8 mouse cellular contexts compared by ENCODE assay signal in genomic region chr2:26316576-26317246, GRCm38 (mm10). TPM values are rescaled to one million over a fixed set of nuclear protein-coding genes. Genes with fewer than 3 reads are reported as not detected.
DNase-seq lines count a peak whose midpoint lies in the region; ATAC-seq and TF ChIP-seq lines count a peak whose summit lies in the region.
"Had no signal": no experiment of that assay in that cellular context is flagged by ENCODE, and none has a peak within 500 bp of the region (broad histone marks: within the 10 kb centered on the region; RNA-seq: fewer than 3 reads in every experiment).

No protein-coding gene starts in this region.

- 30% methylated on average over 9 of the region's 9 CpGs for WGBS in embryonic facial prominence, embryonic 15.5 days
- 60% methylated on average over 9 of the region's 9 CpGs for WGBS in intestine, postnatal 0 days
- WGBS in neural tube, embryonic 14.5 days, result 54% methylated on average over 9 of the region's 9 CpGs

- peaks cover 26% of the 10 kb centered on the region for H3K27me3 ChIP-seq in megakaryocyte, embryonic 14.5 days (replicated peaks)
- H3K27me3 ChIP-seq in embryonic facial prominence, embryonic 15.5 days, result no peaks in the 10 kb centered on the region
- no peaks in the 10 kb centered on the region for H3K27me3 ChIP-seq in intestine, postnatal 0 days (replicated peaks; ENCODE audit: control insufficient read depth, insufficient read depth, low read length)
- no peaks in the 10 kb centered on the region for H3K27me3 ChIP-seq in neural tube, embryonic 14.5 days (ENCODE audit: control insufficient read depth, insufficient read depth, low read length)

- H3K27ac ChIP-seq in embryonic facial prominence, embryonic 15.5 days (replicated peaks), result peak overlapping the region; percentile 98
- no peak overlapping the region; the same call in 1 of the 2 replicates for H3K27ac ChIP-seq in intestine, postnatal 0 days (ENCODE audit: low read depth, low read length)
- H3K27ac ChIP-seq in neural tube, embryonic 14.5 days (ENCODE audit: low read depth, low read length), result peak overlapping the region; percentile 96

- peak overlapping the region; percentile 94 for H3K9ac ChIP-seq in embryonic facial prominence, embryonic 15.5 days
- no peak overlapping the region for H3K9ac ChIP-seq in intestine, postnatal 0 days (ENCODE audit: low read depth, low read length)
- peak overlapping the region; percentile 99 for H3K9ac ChIP-seq in neural tube, embryonic 14.5 days (replicated peaks; ENCODE audit: low read depth, low read length)

- no peak for ATAC-seq in megakaryocyte, adult 5-6 weeks (ENCODE audit: poor library complexity, severe bottlenecking)
- ATAC-seq in embryonic facial prominence, embryonic 15.5 days (ENCODE audit: insufficient number of reproducible peaks, low FRiP score, low TSS enrichment, low read depth), result no peak
- no peak for ATAC-seq in intestine, postnatal 0 days
- ATAC-seq in neural tube, embryonic 14.5 days (ENCODE audit: low read depth), result 0 out of 2 replicates have a peak, but pooled peaks have one; percentile 12

- peak overlapping the region; percentile 77 for H3K4me2 ChIP-seq in embryonic facial prominence, embryonic 15.5 days (replicated peaks)
- peak overlapping the region; percentile 85 for H3K4me2 ChIP-seq in intestine, postnatal 0 days (replicated peaks; ENCODE audit: low read depth)
- H3K4me2 ChIP-seq in neural tube, embryonic 14.5 days (ENCODE audit: low read depth, low read length), result peak overlapping the region; percentile 98

- H3K9me3 ChIP-seq in megakaryocyte, embryonic 14.5 days, result no peaks in the 10 kb centered on the region
- no peaks in the 10 kb centered on the region for H3K9me3 ChIP-seq in embryonic facial prominence, embryonic 15.5 days (replicated peaks)
- H3K9me3 ChIP-seq in intestine, postnatal 0 days (ENCODE audit: control insufficient read depth), result no peaks in the 10 kb centered on the region
- H3K9me3 ChIP-seq in neural tube, embryonic 14.5 days (ENCODE audit: control insufficient read depth, low read length), result no peaks in the 10 kb centered on the region

- DNase-seq in layer of hippocampus, adult 8-10 months (ENCODE audit: low spot score in 2 of 2), result no peak
- DNase-seq in left cerebral cortex, adult 18-20 months (ENCODE audit: low spot score in 2 of 2), result no peak

- peaks cover 2% of the 10 kb centered on the region for H3K36me3 ChIP-seq in megakaryocyte, embryonic 14.5 days (replicated peaks; ENCODE audit: low read length)
- H3K36me3 ChIP-seq in embryonic facial prominence, embryonic 15.5 days, result no peaks in the 10 kb centered on the region
- H3K36me3 ChIP-seq in intestine, postnatal 0 days (ENCODE audit: control insufficient read depth, insufficient read depth), result no peaks in the 10 kb centered on the region
- H3K36me3 ChIP-seq in neural tube, embryonic 14.5 days (ENCODE audit: control insufficient read depth, insufficient read depth, low read length), result no peaks in the 10 kb centered on the region

- peak overlapping the region; percentile 97 for H3K4me3 ChIP-seq in megakaryocyte, embryonic 14.5 days (replicated peaks)
- H3K4me3 ChIP-seq in embryonic facial prominence, embryonic 15.5 days (replicated peaks), result peak overlapping the region; percentile 77
- peak overlapping the region; percentile 72 for H3K4me3 ChIP-seq in intestine, postnatal 0 days (ENCODE audit: low read depth, low read length)
- H3K4me3 ChIP-seq in neural tube, embryonic 14.5 days (ENCODE audit: low read depth, low read length), result peak overlapping the region; percentile 85

- H3K4me1 ChIP-seq in megakaryocyte, embryonic 14.5 days, result peaks cover 84% of the 10 kb centered on the region
- H3K4me1 ChIP-seq in embryonic facial prominence, embryonic 15.5 days, result peaks cover 72% of the 10 kb centered on the region
- 0 out of 2 replicates have a peak, but pooled peaks cover 2% of the 10 kb centered on the region for H3K4me1 ChIP-seq in intestine, postnatal 0 days (replicated peaks; ENCODE audit: control insufficient read depth, insufficient read depth, low read length)
- H3K4me1 ChIP-seq in neural tube, embryonic 14.5 days (ENCODE audit: control insufficient read depth, insufficient read depth, low read length), result peaks cover 38% of the 10 kb centered on the region

- no peak for TF ChIP-seq CTCF in intestine, postnatal 0 days (IDR thresholded peaks at IDR 0.05; ENCODE audit: low read depth)

RNA-seq across cellular contexts. Expression of gene Gpsm1, which starts 1.4 kb away (rescaled TPM):
- 39.8 and 114 TPM in 2 replicates for polyA plus RNA-seq in megakaryocyte, embryonic 14.5 days (2012; ENCODE audit: insufficient read depth, low replicate concordance)
- 1.9 and 2.4 TPM in 2 replicates for total RNA-seq in megakaryocyte, adult 5-6 weeks (2015)
- 2.2 and 4.0 TPM in 2 replicates for total RNA-seq in megakaryocyte, adult 5-6 weeks (2017)
- 52.0 and 52.1 TPM in 2 replicates for polyA plus RNA-seq in embryonic facial prominence, embryonic 15.5 days (2015; fragmentation: Nextera tagmentation; extraction: Ambion mirVana)
- polyA plus RNA-seq in intestine, postnatal 0 days (2015; fragmentation: Nextera tagmentation; extraction: Ambion mirVana), result 6.3 and 6.9 TPM in 2 replicates
- 92.0 and 94.8 TPM in 2 replicates for polyA plus RNA-seq in neural tube, embryonic 14.5 days (2014; fragmentation: Nextera tagmentation; extraction: Ambion mirVana)
- total RNA-seq in layer of hippocampus, adult 8-10 months (2022), result 10 to 100 TPM; 44.1 to 48.7 (median 45.6) TPM
- 10 to 100 TPM; 50.5 to 61.3 TPM for total RNA-seq in left cerebral cortex, adult 18-20 months (2021)

RNA-seq across cellular contexts. Expression of gene Ccdc187, which starts 22.4 kb away (rescaled TPM):
- not detected in 2 replicates for polyA plus RNA-seq in megakaryocyte, embryonic 14.5 days (2012; ENCODE audit: insufficient read depth, low replicate concordance)
- total RNA-seq in megakaryocyte, adult 5-6 weeks (2015), result not detected in 2 replicates
- total RNA-seq in megakaryocyte, adult 5-6 weeks (2017), result not detected in 2 replicates
- 0.70 and 1.1 TPM in 2 replicates for polyA plus RNA-seq in embryonic facial prominence, embryonic 15.5 days (2015; fragmentation: Nextera tagmentation; extraction: Ambion mirVana)
- polyA plus RNA-seq in intestine, postnatal 0 days (2015; fragmentation: Nextera tagmentation; extraction: Ambion mirVana), result 0.09 and 0.21 TPM in 2 replicates
- 0.08 TPM in 1 of 2 replicates, not detected in the other for polyA plus RNA-seq in neural tube, embryonic 14.5 days (2014; fragmentation: Nextera tagmentation; extraction: Ambion mirVana)
- total RNA-seq in layer of hippocampus, adult 8-10 months (2022), result 1 to 10 TPM in 3 of 4 experiments, under 1 TPM in 1; 0.47 to 1.9 (median 1.5) TPM
- 1 to 10 TPM; 2.2 to 2.6 TPM for total RNA-seq in left cerebral cortex, adult 18-20 months (2021)
- polyA plus RNA-seq: spleen, adult 2 months had no signal

RNA-seq across cellular contexts. Expression of gene Dnlz, which starts 35.2 kb away (rescaled TPM):
- polyA plus RNA-seq in megakaryocyte, embryonic 14.5 days (2012; ENCODE audit: insufficient read depth, low replicate concordance), result 34.4 and 35.3 TPM in 2 replicates
- total RNA-seq in megakaryocyte, adult 5-6 weeks (2015), result 4.4 and 5.8 TPM in 2 replicates
- total RNA-seq in megakaryocyte, adult 5-6 weeks (2017), result 5.1 TPM in 2 replicates
- 30.2 and 31.9 TPM in 2 replicates for polyA plus RNA-seq in embryonic facial prominence, embryonic 15.5 days (2015; fragmentation: Nextera tagmentation; extraction: Ambion mirVana)
- polyA plus RNA-seq in intestine, postnatal 0 days (2015; fragmentation: Nextera tagmentation; extraction: Ambion mirVana), result 16.4 and 17.0 TPM in 2 replicates
- 26.6 and 31.0 TPM in 2 replicates for polyA plus RNA-seq in neural tube, embryonic 14.5 days (2014; fragmentation: Nextera tagmentation; extraction: Ambion mirVana)
- total RNA-seq in layer of hippocampus, adult 8-10 months (2022), result 10 to 100 TPM; 22.4 to 27.7 (median 24.8) TPM
- 10 to 100 TPM; 27.7 to 29.4 TPM for total RNA-seq in left cerebral cortex, adult 18-20 months (2021)

RNA-seq across cellular contexts. Expression of gene Card9, which starts 44.0 kb away (rescaled TPM):
- 29.8 and 81.2 TPM in 2 replicates for polyA plus RNA-seq in megakaryocyte, embryonic 14.5 days (2012; ENCODE audit: insufficient read depth, low replicate concordance)
- total RNA-seq in megakaryocyte, adult 5-6 weeks (2015), result 42.6 and 45.3 TPM in 2 replicates
- 141 and 169 TPM in 2 replicates for total RNA-seq in megakaryocyte, adult 5-6 weeks (2017)
- 0.84 and 1.7 TPM in 2 replicates for polyA plus RNA-seq in embryonic facial prominence, embryonic 15.5 days (2015; fragmentation: Nextera tagmentation; extraction: Ambion mirVana)
- polyA plus RNA-seq in intestine, postnatal 0 days (2015; fragmentation: Nextera tagmentation; extraction: Ambion mirVana), result 0.26 and 0.33 TPM in 2 replicates
- polyA plus RNA-seq in neural tube, embryonic 14.5 days (2014; fragmentation: Nextera tagmentation; extraction: Ambion mirVana), result 1.5 and 1.7 TPM in 2 replicates
- total RNA-seq in layer of hippocampus, adult 8-10 months (2022), result 1 to 10 TPM; 1.6 to 6.1 (median 4.1) TPM
- 1 to 10 TPM; 1.2 to 2.6 TPM for total RNA-seq in left cerebral cortex, adult 18-20 months (2021)
